In the genomic region with DNA sequence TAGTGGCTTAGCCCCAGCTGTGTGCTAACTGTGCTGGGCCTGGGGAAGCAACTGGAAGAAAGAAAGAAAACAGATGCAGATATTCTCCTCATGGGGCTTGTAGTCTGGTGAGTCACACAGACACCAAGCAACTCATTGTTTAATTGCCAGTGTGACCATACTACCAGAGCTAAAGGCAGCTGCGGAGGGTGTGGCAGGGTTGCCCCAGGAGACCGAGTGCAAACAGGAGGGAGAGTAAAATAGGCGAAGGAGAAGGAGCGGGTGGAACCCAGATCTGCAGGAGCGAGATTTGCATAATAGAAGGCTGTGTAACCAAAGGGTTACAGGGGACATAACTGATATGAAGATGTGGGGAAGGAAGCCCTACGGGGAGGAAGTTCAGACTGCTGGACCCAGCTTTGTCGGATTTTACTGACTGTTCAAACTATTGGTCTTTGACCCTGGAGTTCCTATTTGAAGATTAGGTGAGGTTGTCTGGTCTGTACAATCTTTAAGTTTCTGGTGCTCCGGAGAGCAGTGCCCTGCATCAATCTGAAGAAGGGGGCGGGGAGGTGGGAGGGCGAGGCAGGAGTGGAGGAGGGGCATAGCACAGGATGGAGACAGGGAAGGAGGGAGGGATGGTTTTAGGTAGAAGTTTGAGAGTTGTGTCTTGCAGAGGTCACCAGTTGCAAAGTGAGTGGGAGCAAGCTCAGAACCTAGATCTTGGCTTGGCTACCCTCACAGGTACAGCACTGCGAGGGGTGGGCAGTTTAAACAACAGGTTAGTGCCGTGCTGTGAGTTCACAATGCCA, we compare ENCODE assay signal across 10 mouse cellular contexts. TPM values are rescaled to one million over a fixed set of nuclear protein-coding genes. Genes with fewer than 3 reads are reported as not detected.
A peak's percentile ranks its signal among the peaks of the same experiment; 100 is the strongest.
DNase-seq lines count a peak whose midpoint lies in the region; ATAC-seq lines count a peak whose summit lies in the region.
"Had no signal": no experiment of that assay in that cellular context is flagged by ENCODE, and none has a peak within 500 bp of the region (broad histone marks: within the 10 kb centered on the region; RNA-seq: fewer than 3 reads in every experiment).

No protein-coding gene starts in this region.

- no peak overlapping the region for H3K4me3 ChIP-seq in limb, embryonic 12.5 days (replicated peaks)
- no peak overlapping the region for H3K4me3 ChIP-seq in limb, embryonic 10.5 days
- H3K4me3 ChIP-seq in embryonic facial prominence, embryonic 14.5 days (ENCODE audit: low read depth, low read length) = no peak overlapping the region
- no peak overlapping the region for H3K4me3 ChIP-seq in limb, embryonic 13.5 days

- no peak for ATAC-seq in limb, embryonic 12.5 days (ENCODE audit: insufficient number of reproducible peaks, insufficient read depth, low FRiP score, low TSS enrichment, low read depth)
- ATAC-seq in embryonic facial prominence, embryonic 14.5 days (ENCODE audit: low read depth) = peak; percentile 83
- no peak for ATAC-seq in limb, embryonic 13.5 days (ENCODE audit: low FRiP score, low read depth)

- peaks cover 12% of the 10 kb centered on the region for H3K4me1 ChIP-seq in limb, embryonic 12.5 days (replicated peaks)
- peaks cover 15% of the 10 kb centered on the region; the same call in 1 of the 2 replicates for H3K4me1 ChIP-seq in limb, embryonic 10.5 days
- H3K4me1 ChIP-seq in embryonic facial prominence, embryonic 14.5 days (ENCODE audit: control insufficient read depth, insufficient read depth, low read length) = peaks cover 8% of the 10 kb centered on the region; the same call in 1 of the 2 replicates
- peaks cover 12% of the 10 kb centered on the region; the same call in 1 of the 2 replicates for H3K4me1 ChIP-seq in limb, embryonic 13.5 days

- no peak overlapping the region for H3K27ac ChIP-seq in limb, embryonic 12.5 days
- no peak overlapping the region for H3K27ac ChIP-seq in limb, embryonic 10.5 days
- 0 out of 2 replicates have a peak overlapping the region, but pooled peaks have one; percentile 28 for H3K27ac ChIP-seq in embryonic facial prominence, embryonic 14.5 days (replicated peaks; ENCODE audit: low read depth, low read length)
- H3K27ac ChIP-seq in limb, embryonic 13.5 days = no peak overlapping the region
- H3K27ac ChIP-seq: liver, embryonic 14.5 days had no signal

- H3K36me3 ChIP-seq in limb, embryonic 12.5 days = no peaks in the 10 kb centered on the region
- no peaks in the 10 kb centered on the region for H3K36me3 ChIP-seq in limb, embryonic 10.5 days
- H3K36me3 ChIP-seq in embryonic facial prominence, embryonic 14.5 days (ENCODE audit: control insufficient read depth, insufficient read depth, low read length) = no peaks in the 10 kb centered on the region
- no peaks in the 10 kb centered on the region for H3K36me3 ChIP-seq in limb, embryonic 13.5 days

- intact Hi-C loops in left cerebral cortex, postnatal 10 days (cut with DNase I) = no loop called here

- peak overlapping the region; percentile 35 for H3K4me2 ChIP-seq in limb, embryonic 12.5 days
- H3K4me2 ChIP-seq in embryonic facial prominence, embryonic 14.5 days (ENCODE audit: low read depth, low read length) = no peak overlapping the region
- peak overlapping the region; percentile 11; the same call in 1 of the 2 replicates for H3K4me2 ChIP-seq in limb, embryonic 13.5 days (replicated peaks)

- 11% methylated on average over 12 of the region's 12 CpGs for WGBS in limb, embryonic 12.5 days
- WGBS in limb, embryonic 10.5 days = 12% methylated on average over 12 of the region's 12 CpGs
- 9% methylated on average over 12 of the region's 12 CpGs for WGBS in embryonic facial prominence, embryonic 14.5 days
- WGBS in limb, embryonic 13.5 days = 10% methylated on average over 12 of the region's 12 CpGs

- no peaks in the 10 kb centered on the region for H3K9me3 ChIP-seq in limb, embryonic 12.5 days
- no peaks in the 10 kb centered on the region for H3K9me3 ChIP-seq in limb, embryonic 10.5 days (replicated peaks)
- no peaks in the 10 kb centered on the region for H3K9me3 ChIP-seq in embryonic facial prominence, embryonic 14.5 days (ENCODE audit: control insufficient read depth, low read length)
- H3K9me3 ChIP-seq in limb, embryonic 13.5 days = no peaks in the 10 kb centered on the region

- DNase-seq in limb, embryonic 10.5 days (ENCODE audit: low spot score) = no peak
- peak; percentile 96 for DNase-seq in ES-CJ7 (ENCODE audit: low read depth, low spot score)
- peak; percentile 74 for DNase-seq in embryonic facial prominence, embryonic 14.5 days (ENCODE audit: low spot score)
- no peak for DNase-seq in right cerebral cortex, postnatal 4 days
- DNase-seq in left cerebral cortex, postnatal 10 days (ENCODE audit: extremely low spot score in 1 of 2, low spot score in 2 of 2) = no peak
- DNase-seq in thymus, adult 18-20 months = no peak
- DNase-seq: right cerebral cortex, postnatal 14 days had no signal

- peaks cover 20% of the 10 kb centered on the region for H3K27me3 ChIP-seq in limb, embryonic 12.5 days
- H3K27me3 ChIP-seq in limb, embryonic 10.5 days (ENCODE audit: low read depth, poor library complexity, severe bottlenecking) = peaks cover 10% of the 10 kb centered on the region
- H3K27me3 ChIP-seq in embryonic facial prominence, embryonic 14.5 days (replicated peaks; ENCODE audit: control insufficient read depth, insufficient read depth, low read length) = 0 out of 2 replicates have a peak, but pooled peaks cover 5% of the 10 kb centered on the region
- H3K27me3 ChIP-seq in limb, embryonic 13.5 days = peaks cover 12% of the 10 kb centered on the region

- H3K9ac ChIP-seq in limb, embryonic 12.5 days (replicated peaks) = no peak overlapping the region
- H3K9ac ChIP-seq in embryonic facial prominence, embryonic 14.5 days (ENCODE audit: low read depth, low read length) = 0 out of 2 replicates have a peak overlapping the region, but pooled peaks have one; percentile 14
- H3K9ac ChIP-seq in limb, embryonic 13.5 days = no peak overlapping the region
- H3K9ac ChIP-seq: liver, embryonic 14.5 days had no signal

RNA-seq across cellular contexts. Expression of a gene that starts 7.0 kb away (rescaled TPM):
- polyA plus RNA-seq in limb, embryonic 12.5 days (2016; fragmentation: Nextera tagmentation; extraction: Ambion mirVana) = 1.1 and 1.9 TPM in 2 replicates
- polyA plus RNA-seq in limb, embryonic 10.5 days (2016; fragmentation: Nextera tagmentation; extraction: Ambion mirVana) = 1.1 and 2.0 TPM in 2 replicates
- 1.2 and 1.6 TPM in 2 replicates for polyA plus RNA-seq in embryonic facial prominence, embryonic 14.5 days (2014; fragmentation: Nextera tagmentation; extraction: Ambion mirVana)
- 1.6 and 2.1 TPM in 2 replicates for polyA plus RNA-seq in limb, embryonic 13.5 days (2015; fragmentation: Nextera tagmentation; extraction: Ambion mirVana)
- total RNA-seq in left cerebral cortex, postnatal 10 days (2021) = under 1 TPM; 0.43 to 0.51 TPM

RNA-seq across cellular contexts. Expression of a gene that starts 34.4 kb away (rescaled TPM):
- 32.3 and 38.0 TPM in 2 replicates for polyA plus RNA-seq in limb, embryonic 12.5 days (2016; fragmentation: Nextera tagmentation; extraction: Ambion mirVana)
- polyA plus RNA-seq in limb, embryonic 10.5 days (2016; fragmentation: Nextera tagmentation; extraction: Ambion mirVana) = 31.3 and 34.0 TPM in 2 replicates
- polyA plus RNA-seq in embryonic facial prominence, embryonic 14.5 days (2014; fragmentation: Nextera tagmentation; extraction: Ambion mirVana) = 30.4 and 31.9 TPM in 2 replicates
- polyA plus RNA-seq in limb, embryonic 13.5 days (2015; fragmentation: Nextera tagmentation; extraction: Ambion mirVana) = 34.8 and 36.5 TPM in 2 replicates
- 10 to 100 TPM; 23.0 to 26.1 TPM for total RNA-seq in left cerebral cortex, postnatal 10 days (2021)

RNA-seq across cellular contexts. Expression of a gene that starts 34.5 kb away (rescaled TPM):
- 18.5 and 21.4 TPM in 2 replicates for polyA plus RNA-seq in limb, embryonic 12.5 days (2016; fragmentation: Nextera tagmentation; extraction: Ambion mirVana)
- 22.8 and 24.7 TPM in 2 replicates for polyA plus RNA-seq in limb, embryonic 10.5 days (2016; fragmentation: Nextera tagmentation; extraction: Ambion mirVana)
- 13.4 and 14.9 TPM in 2 replicates for polyA plus RNA-seq in embryonic facial prominence, embryonic 14.5 days (2014; fragmentation: Nextera tagmentation; extraction: Ambion mirVana)
- polyA plus RNA-seq in limb, embryonic 13.5 days (2015; fragmentation: Nextera tagmentation; extraction: Ambion mirVana) = 20.0 and 21.3 TPM in 2 replicates
- 1 to 10 TPM; 8.3 to 8.9 TPM for total RNA-seq in left cerebral cortex, postnatal 10 days (2021)

Comparison
In these comparisons a context has a peak if more than half of its experiments do, and no peak if none do; other contexts are left out.
1. DNase-seq: peak in ES-CJ7 (single experiment) and embryonic facial prominence, embryonic 14.5 days (single experiment); none in limb, embryonic 10.5 days (single experiment), right cerebral cortex, postnatal 4 days (single experiment), left cerebral cortex, postnatal 10 days (0 of 2) and thymus, adult 18-20 months (0 of 2).